Mouse (Mus musculus): ENCODE data around the gene Ttc9.

DNA sequence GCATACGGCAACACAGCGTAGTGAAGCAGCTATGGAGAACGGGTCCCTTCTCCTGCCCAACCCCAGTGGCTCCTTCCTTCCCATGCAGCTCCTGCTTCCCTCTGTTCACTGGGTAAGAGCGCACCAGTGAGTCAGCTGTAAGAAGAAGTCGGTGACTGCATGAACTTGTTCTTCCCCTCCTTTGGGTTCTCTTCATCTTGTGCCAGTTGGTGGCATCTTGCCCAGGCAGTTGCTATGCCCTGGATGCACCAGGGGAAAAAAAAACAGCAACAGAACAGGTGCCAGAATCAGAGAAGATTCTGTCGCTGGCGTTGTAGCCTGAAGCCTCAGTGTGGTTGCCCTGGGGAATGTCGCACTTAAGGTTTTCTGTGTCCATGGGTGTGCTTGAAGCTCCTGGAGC is 22.3 kb downstream of the Ttc9 start:
- TF ChIP-seq POLR2AphosphoS5 (IDR thresholded peaks at IDR 0.05; ENCODE audit: insufficient replicate concordance, low read depth, low read length), result no peak
- no peak for TF ChIP-seq CTCF (IDR thresholded peaks at IDR 0.05; ENCODE audit: low read depth, low read length)
- no peak for TF ChIP-seq TAL1 (conservative IDR thresholded peaks at IDR 0.05; ENCODE audit: low read depth, low read length)
- TF ChIP-seq GATA1 (IDR thresholded peaks at IDR 0.05; ENCODE audit: borderline replicate concordance, low read length), result no peak
- TF ChIP-seq GATA2 (IDR thresholded peaks at IDR 0.05; ENCODE audit: borderline replicate concordance, low read depth, low read length), result no peak

Data from G1E (cell line).